Mouse (Mus musculus) T-helper 1 cell (primary cell): ENCODE data around the gene Npl.

Experiments used
- in situ Hi-C: fragments of 300-600 bp; cut with MboI, MseI; formaldehyde crosslinking; loops from one replicate; pipeline ENCODE4 v1.15.1; 2025; ENCODE audit warnings: high pct_unique_total_duplicates

The Npl gene

DNA sequence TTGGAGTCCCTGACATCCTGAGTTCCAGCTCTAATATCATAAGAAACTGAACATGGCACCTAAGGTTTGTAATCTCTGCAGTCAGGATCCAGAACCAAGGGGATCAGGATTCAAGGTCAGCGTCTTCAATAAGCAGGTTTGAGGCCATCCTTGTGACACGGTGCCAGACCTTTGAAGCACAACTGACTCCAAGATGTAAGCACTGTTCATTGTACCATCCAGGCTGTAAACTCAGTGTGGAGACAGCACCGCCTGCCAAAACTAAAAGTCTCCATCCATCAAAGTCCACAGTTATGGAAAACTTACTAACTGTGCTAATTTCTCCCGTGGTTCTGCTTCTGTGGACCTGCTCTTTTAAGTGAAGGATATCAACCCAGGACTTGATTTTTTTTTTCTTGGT lies 59.9 kb downstream of the Npl start:
- in situ Hi-C loops, result loop anchor here (10.0 kb wide), 2 partner anchors 1725 to 1935 kb away; no protein-coding TSS in a partner anchor

DNA sequence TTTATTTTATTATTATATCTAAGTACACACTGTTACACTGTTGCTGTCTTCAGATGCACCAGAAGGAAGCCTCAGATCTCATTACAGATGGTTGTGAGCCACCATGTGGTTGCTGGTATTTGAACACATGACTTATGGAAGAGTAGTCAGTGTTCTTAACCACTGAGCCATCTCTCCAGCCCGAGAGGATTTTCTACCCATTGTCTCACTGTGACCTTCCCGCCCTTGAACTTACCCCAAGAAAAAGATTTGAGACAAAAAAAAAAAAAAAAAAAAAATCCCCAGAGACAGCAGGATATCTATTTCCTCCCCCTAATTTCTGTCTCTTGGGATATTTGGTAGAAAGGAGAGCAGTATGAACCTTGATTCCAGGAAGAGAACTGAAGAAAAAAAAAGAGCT lies 60.3 kb downstream of the Npl start:
- in situ Hi-C loops, result loop anchor here (10.0 kb wide), 1 partner anchor 1725 kb away; no protein-coding TSS in a partner anchor

DNA sequence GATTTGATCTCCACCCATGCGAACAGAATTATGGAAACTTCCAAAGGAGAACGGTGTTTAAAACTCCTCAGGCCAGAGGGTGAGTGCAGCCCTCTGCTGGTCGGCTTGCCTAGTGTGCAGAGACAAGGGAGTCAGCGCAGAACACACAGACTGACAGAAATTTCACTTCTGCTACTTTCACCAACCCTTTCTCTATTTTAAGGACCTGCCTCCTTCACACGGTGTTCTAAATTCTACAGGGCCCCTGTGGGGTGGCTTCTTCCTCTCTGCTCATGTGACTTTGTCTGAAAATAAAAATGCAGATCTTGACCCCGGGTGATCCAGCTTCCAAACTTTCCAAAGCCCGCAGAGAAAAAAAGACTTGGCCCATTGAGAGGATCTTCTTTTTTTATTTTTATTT lies 60.7 kb downstream of the Npl start:
- in situ Hi-C loops, result loop anchor here (10.0 kb wide), 1 partner anchor 1724 kb away; no protein-coding TSS in a partner anchor

DNA sequence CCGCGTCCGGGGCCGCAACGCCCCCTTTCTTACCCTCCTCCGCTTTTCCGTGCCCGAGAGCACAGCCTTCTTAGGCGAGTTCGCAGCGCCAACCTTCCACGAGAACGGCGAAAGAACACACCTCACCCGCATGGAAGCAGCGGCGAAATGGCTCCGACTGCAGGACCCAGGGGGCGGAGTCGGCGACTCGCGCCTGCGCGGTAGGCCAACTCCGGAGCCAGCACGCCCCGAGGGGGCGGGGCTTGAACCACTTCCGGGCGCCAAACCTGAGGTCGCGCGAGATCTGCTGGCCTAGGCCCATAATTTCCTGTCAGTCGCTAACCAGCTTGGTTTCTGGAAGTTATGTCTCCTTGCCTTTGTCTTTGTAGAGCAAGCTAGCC lies 62.4 kb downstream of the Npl start, which contains the start of gene Dhx9:
Dhx9 (minus strand) TSS at position 161 of the 380 bp plus-strand sequence.
- in situ Hi-C loops, result loop anchor here (10.0 kb wide), 1 partner anchor 1723 kb away; no protein-coding TSS in a partner anchor

DNA sequence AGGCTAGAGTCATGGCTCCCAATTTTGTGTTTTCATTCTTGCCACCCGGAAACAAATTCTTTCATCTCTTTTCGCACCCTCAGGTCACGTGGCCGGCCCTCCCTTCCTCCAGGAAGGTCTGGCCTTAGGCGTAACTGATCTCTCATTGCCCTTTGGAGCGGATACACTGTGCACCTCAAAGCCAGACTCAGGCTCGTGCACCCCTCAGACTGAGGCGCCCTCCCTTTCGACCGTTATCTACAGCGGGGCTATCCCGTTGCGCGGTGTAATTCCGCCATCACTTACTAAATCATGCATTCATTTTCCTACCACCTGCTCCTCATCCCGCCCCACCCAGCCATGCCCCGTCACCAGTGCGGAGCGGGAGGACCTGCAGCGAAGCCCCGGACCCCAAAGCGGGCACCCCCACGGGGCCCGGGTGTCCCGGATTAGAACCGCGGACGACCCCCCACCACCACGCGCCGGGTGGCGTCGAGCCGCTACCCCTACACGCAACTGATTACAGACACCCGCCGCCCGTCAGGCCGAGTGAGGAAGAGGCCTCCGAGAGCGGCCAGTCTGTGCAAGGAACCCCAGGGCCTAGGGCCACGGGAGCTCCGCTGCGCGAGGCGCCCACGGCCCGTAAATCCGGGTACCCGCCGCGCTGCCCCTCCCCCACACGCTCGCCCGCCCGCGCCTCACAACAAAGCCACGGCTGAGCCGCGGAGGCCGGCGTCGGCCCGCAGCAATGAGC lies 62.9 kb downstream of the Npl start:
- in situ Hi-C loops, result loop anchor here (10.0 kb wide), 1 partner anchor 1722 kb away; no protein-coding TSS in a partner anchor

DNA sequence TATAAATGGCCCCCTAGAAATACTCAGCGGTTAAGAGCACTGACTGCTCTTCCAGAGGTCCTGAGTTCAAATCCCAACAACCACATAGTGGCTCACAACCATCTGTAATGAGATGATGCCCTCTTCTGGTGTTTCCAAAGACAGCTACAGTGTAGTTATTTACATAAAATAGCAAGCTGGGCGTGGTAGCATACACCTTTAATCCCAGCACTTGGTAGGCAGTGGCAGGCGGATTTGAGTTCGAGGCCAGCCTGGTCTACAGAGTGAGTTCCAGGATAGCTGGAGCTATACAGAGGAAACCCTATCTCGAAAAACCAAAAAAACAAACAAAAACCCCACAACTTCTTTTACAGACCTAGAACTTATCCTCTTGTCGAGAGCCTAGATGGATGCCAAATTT lies 63.7 kb downstream of the Npl start:
- in situ Hi-C loops, result loop anchor here (10.0 kb wide), 1 partner anchor 1721 kb away; no protein-coding TSS in a partner anchor

DNA sequence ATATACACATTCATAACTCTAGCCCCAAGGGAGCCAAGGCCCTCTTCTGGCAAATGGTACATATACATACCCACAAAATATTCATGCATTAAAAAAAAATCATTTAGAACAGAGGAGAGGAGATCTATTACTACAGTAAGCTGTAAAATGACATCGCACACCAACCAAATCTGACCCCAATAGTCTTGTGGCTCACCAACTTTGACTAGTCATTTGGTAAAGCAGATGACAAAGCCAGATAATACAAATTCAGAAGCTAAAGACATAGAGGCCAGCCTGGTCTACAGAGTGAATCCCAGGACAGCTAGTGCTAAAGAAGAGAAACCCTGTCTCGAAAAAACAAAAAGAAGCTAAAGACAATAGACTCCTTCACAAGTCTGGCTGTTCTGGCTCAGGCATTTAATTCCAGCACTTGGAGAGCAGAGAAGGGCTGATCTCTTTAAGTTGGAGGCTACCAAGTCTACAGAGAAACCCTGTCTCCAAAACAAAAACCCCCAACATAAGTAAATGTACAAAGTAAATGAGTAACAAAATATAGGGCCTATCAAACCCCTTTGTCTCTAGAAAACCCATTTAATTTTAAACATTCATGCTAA lies 64.5 kb downstream of the Npl start:
- in situ Hi-C loops, result loop anchor here (10.0 kb wide), 1 partner anchor 1720 kb away; no protein-coding TSS in a partner anchor

DNA sequence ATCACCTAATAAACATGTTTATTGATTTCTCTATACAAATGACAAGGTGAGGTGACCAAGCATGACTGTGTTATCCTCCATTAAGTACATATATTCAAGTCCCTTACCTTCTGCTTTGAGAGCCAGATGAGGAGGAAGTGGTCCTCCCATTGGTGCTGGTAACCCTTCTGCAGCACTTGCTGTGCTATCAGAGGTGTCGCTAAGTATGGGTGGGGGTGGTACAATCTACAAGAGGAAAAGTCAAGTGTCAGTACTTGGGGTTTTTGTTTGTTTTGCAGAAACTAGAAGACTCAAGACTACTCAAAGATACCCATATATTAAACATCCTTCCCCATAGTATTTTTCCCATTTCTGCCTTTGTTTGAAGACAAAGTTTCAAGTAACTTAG lies 68.8 kb downstream of the Npl start:
- in situ Hi-C loops, result loop anchor here (10.0 kb wide), 1 partner anchor 1716 kb away; no protein-coding TSS in a partner anchor

DNA sequence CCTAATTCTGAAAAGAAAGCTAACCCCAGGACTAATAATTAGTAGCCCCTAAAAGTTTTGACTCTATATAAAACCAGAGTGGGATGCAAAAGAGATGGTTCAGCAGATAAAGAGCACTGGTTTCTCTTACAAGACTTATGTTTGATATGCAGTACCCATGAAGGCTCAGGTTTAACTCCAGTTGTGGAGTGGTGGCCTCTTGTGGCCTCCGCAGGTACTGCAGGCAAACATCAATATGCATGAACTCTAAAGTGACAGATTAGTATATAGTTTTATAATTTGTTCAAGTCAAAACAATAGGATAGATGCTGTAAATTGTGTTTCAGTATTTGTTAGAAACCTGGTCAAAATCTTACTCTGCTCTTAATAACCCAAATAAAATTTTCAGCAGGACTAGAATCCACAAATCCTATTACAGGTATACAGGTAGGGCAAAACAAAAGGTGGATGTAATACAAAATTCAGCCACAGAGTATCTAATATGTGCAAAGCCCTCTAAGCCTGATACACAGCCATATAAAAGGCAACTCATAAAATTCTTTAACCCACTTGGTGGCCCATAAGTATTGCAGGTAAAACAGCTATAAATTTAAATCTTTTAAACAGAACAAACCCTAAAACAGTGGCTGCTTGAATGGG lies 69.3 kb downstream of the Npl start:
- in situ Hi-C loops, result loop anchor here (10.0 kb wide), 1 partner anchor 1716 kb away; no protein-coding TSS in a partner anchor

DNA sequence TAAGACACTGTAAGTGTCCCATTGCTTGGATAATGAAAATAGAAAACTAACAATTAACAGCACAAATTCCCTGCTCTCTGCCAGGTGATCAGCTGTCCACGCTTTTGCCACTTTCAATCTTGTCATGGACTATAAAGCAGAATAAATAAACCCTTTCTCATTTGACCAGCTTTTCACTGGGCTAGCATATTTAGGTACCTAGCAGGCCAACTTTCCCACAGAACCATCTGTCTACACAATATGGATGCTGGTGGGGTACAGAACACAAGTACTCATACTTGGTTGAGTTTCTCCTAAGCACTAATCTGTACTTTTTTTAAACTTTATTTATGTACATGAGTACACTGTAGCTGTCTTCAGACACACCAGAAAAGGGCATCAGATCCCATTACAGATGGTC lies 70.5 kb downstream of the Npl start:
- in situ Hi-C loops, result no loop called here

DNA sequence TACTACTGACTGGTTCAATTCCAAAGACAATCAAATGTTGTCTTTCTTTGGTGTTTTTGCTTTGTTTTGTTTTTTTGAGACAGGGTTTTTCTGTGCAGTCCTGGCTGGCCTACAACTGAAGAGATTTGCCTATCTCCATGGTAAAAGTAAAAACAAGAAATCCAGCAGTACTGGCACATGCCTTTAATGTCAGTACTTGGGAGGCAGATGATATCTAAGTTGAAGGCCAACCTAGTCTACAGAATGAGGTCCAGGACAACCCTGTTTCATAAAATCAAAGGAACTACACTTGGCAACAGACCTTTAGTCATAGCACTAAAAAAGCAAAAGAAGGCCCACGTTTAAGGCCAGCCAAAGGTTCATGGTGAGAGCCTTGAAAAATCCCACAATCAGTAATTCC lies 88.0 kb downstream of the Npl start:
- in situ Hi-C loops, result no loop called here

DNA sequence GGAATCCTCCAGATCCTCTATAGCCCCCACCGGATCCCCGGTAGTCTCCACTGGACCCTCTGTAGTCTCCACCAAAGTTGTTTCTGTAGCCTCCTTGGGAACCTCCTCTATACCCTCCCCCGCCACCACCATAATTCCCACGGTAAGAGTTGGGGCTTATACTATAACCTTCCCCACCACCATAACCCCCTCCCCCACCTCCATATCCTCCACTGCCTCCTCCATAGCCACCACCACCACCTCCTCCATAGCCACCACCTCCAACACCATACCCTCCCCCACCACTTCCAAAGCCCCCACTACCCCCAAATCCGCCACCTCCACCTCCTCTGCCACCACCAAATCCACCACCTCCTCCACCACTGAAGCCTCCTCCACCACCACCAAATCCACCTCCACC lies 93.7 kb downstream of the Npl start:
- in situ Hi-C loops, result loop anchor here (5.0 kb wide), 1 partner anchor 594 kb away; no protein-coding TSS in a partner anchor

DNA sequence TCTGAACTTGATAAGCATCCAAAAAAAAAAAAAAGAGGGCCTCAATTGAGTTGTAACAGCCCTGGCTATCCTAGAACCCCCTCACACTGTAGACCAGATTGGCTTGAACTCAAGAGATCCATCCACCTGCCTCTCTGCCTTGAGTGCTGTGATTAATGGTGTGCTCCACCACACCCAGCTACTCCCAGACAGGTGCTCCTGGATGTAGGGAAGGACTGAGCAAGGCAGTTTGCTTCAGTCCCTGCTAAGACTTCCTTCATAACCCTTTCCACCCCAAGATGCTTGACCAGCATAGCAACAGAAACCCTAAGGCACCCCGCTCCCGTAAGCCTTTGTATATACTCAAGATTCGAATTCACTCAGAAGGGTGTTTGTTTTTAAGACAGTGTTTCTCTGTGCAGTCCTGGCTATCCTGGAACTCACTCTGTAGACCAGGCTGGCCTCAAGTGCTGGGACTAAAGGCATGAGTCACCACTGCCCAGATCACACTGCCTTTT lies 96.7 kb downstream of the Npl start:
- in situ Hi-C loops, result no loop called here
